Mouse (Mus musculus): ENCODE results near the gene Apol6.

DNA sequence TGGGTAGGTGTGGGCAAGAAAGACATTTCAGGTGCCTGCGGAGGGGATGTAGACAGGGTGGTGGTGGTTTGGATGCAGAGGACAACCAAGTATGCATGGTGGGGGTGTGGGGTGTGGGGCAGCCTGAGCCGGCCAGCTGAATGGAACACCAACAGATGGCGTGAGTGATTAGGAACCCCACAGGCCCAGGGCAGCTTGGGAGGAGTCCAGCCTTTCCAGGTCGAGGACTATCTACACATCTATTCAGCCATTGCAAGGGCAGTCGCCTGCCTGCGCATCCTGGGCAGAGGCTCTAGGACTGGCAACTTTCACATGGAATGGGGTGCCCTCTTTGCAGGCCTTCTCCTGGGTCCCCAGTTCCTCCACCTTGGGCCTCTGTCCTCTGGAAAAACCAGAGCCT is 10.0 kb upstream of the Apol6 start:
- TF ChIP-seq CTCF (IDR thresholded peaks at IDR 0.05; ENCODE audit: control insufficient read depth, insufficient read depth, low read length) (no peak), POLR2A (IDR thresholded peaks at IDR 0.05; ENCODE audit: borderline replicate concordance, control insufficient read depth, low read depth, low read length) (no peak)
